In the genomic region with DNA sequence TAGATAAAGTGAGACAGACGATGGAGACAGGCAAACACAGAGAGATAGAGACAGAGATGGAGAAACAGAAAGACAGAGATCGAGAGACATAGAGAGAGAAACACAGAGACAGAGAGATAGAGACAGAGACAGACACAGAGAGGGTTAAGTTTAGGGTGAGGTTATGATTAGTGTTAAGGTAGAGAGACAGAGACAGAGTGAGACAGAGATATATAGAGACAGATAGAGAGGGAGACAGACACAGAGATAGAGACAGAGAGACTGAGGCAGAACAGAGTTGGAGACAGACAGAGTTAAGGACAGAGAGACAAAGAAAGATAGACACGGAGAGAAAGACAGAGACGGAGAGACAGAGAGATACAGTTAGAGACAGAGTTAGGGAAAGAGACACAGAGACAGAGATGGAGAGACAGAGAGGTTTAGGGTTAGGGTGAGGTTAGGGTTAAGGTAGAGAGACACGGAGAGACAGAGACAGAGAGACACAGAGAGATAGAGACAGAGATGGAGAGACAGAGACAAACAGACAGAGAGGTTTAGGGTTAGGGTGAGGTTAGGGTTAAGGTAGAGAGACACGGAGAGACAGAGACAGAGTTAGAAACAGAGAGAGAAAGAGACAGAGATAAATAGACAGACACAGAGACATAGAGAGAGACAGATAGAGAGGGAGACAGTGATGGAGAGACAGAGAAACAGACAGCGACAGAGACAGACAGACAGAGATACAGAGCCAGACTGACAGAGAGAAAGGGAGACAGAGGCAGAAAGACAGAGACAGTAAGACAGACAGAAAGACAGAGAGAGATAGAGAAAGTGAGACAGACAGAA, we compare ENCODE assay signal across 23 mouse cellular contexts. TPM values are rescaled to one million over a fixed set of nuclear protein-coding genes. Genes with fewer than 3 reads are reported as not detected.
DNase-seq lines count a peak whose midpoint lies in the region; ATAC-seq and TF ChIP-seq lines count a peak whose summit lies in the region.
"Had no signal": no experiment of that assay in that cellular context is flagged by ENCODE, and none has a peak within 500 bp of the region (broad histone marks: within the 10 kb centered on the region; RNA-seq: fewer than 3 reads in every experiment).

No protein-coding gene starts in this region.

- no peak for ATAC-seq in midbrain, embryonic 15.5 days (replicated peaks)
- ATAC-seq: forebrain, embryonic 13.5 days had no signal

- 62% methylated on average over 4 of the region's 7 CpGs for WGBS in midbrain, embryonic 15.5 days

- no peak for TF ChIP-seq POLR2A in brain, embryonic 14.5 days (IDR thresholded peaks at IDR 0.05; ENCODE audit: borderline replicate concordance, extremely low read depth, insufficient read depth, insufficient read length, poor library complexity, severe bottlenecking)

- peaks cover 8% of the 10 kb centered on the region for H3K36me3 ChIP-seq in midbrain, embryonic 15.5 days (replicated peaks)

- no peak overlapping the region for H3K4me2 ChIP-seq in midbrain, embryonic 15.5 days
- H3K4me2 ChIP-seq: embryonic facial prominence, embryonic 13.5 days; forebrain, embryonic 13.5 days; heart, embryonic 12.5 days; liver, embryonic 15.5 days; midbrain, embryonic 12.5 days; neural tube, embryonic 12.5 days had no signal

- no peaks in the 10 kb centered on the region for H3K27me3 ChIP-seq in midbrain, embryonic 15.5 days (replicated peaks)
- H3K27me3 ChIP-seq: embryonic facial prominence, embryonic 13.5 days; forebrain, embryonic 13.5 days; heart, embryonic 12.5 days; liver, embryonic 15.5 days; midbrain, embryonic 12.5 days; neural tube, embryonic 12.5 days had no signal

- H3K4me1 ChIP-seq in midbrain, embryonic 15.5 days = no peaks in the 10 kb centered on the region
- H3K4me1 ChIP-seq: embryonic facial prominence, embryonic 13.5 days; forebrain, embryonic 13.5 days; heart, embryonic 12.5 days; liver, embryonic 15.5 days; midbrain, embryonic 12.5 days; neural tube, embryonic 12.5 days had no signal

- TF ChIP-seq CTCF in brain, embryonic 14.5 days (IDR thresholded peaks at IDR 0.05; ENCODE audit: borderline replicate concordance, extremely low read depth, insufficient read depth, insufficient read length) = no peak
- TF ChIP-seq CTCF in gastrocnemius, adult 2 months (IDR thresholded peaks at IDR 0.05) = no peak

- intact Hi-C loops in gastrocnemius, adult 2 months (cut with DNase I) = no loop called here

- H3K27ac ChIP-seq in gastrocnemius, adult 2 months = no peak overlapping the region
- H3K27ac ChIP-seq in midbrain, embryonic 15.5 days = no peak overlapping the region
- H3K27ac ChIP-seq: embryonic facial prominence, embryonic 13.5 days; forebrain, embryonic 13.5 days; liver, embryonic 15.5 days; midbrain, embryonic 12.5 days; neural tube, embryonic 12.5 days had no signal

- H3K9me3 ChIP-seq in midbrain, embryonic 15.5 days = peaks cover 35% of the 10 kb centered on the region

- H3K4me3 ChIP-seq in gastrocnemius, adult 2 months = no peak overlapping the region
- no peak overlapping the region for H3K4me3 ChIP-seq in midbrain, embryonic 15.5 days
- H3K4me3 ChIP-seq: embryonic facial prominence, embryonic 13.5 days; forebrain, embryonic 13.5 days; heart, embryonic 12.5 days; liver, embryonic 15.5 days; midbrain, embryonic 12.5 days; neural tube, embryonic 12.5 days had no signal

- no peak overlapping the region for H3K9ac ChIP-seq in midbrain, embryonic 15.5 days
- H3K9ac ChIP-seq: embryonic facial prominence, embryonic 13.5 days; forebrain, embryonic 13.5 days; heart, embryonic 12.5 days; liver, embryonic 15.5 days; midbrain, embryonic 12.5 days; neural tube, embryonic 12.5 days had no signal

- peak; percentile 47 for DNase-seq in CD4-positive helper T cell, adult 2 months (ENCODE audit: low read depth, low spot score)
- peak; percentile 51 for DNase-seq in ES-CJ7 (ENCODE audit: low read depth, low spot score)
- peak; percentile 71 for DNase-seq in brain, embryonic 14.5 days (ENCODE audit: low read depth)
- DNase-seq in retina, embryonic 14.5 days (ENCODE audit: low spot score) = peak; percentile 32
- DNase-seq in spleen, adult 18-20 months = no peak
- DNase-seq in gastrocnemius, adult 2 months = no peak
- DNase-seq: adrenal gland, postnatal 10 days; kidney, adult 11 months; kidney, postnatal 14 days; lung, postnatal 36 days had no signal

RNA-seq across cellular contexts. Expression of a gene that starts 16.8 kb away (rescaled TPM):
- polyA plus RNA-seq in brain, embryonic 14.5 days (2012; rRNA removed) = not detected in 2 replicates
- total RNA-seq in gastrocnemius, adult 2 months (2021) = not detected
- not detected in 2 replicates for polyA plus RNA-seq in midbrain, embryonic 15.5 days (2015; fragmentation: Nextera tagmentation; extraction: Ambion mirVana)
- total RNA-seq: adrenal gland, postnatal 10 days; gastrocnemius, adult 8-10 months; layer of hippocampus, postnatal 10 days; left cerebral cortex, postnatal 36 days had no signal
- polyA plus RNA-seq: embryonic facial prominence, embryonic 13.5 days; forebrain, embryonic 13.5 days; heart, embryonic 12.5 days; hindbrain, embryonic 11.5 days; liver, embryonic 15.5 days; midbrain, embryonic 12.5 days; neural tube, embryonic 12.5 days; spleen, adult 2 months; testis, adult 2 months had no signal

RNA-seq across cellular contexts. Expression of a gene that starts 46.7 kb away (rescaled TPM):
- polyA plus RNA-seq in brain, embryonic 14.5 days (2012; rRNA removed) = not detected in 2 replicates
- total RNA-seq in gastrocnemius, adult 2 months (2021) = not detected
- polyA plus RNA-seq in midbrain, embryonic 15.5 days (2015; fragmentation: Nextera tagmentation; extraction: Ambion mirVana) = not detected in 2 replicates
- total RNA-seq: adrenal gland, postnatal 10 days; gastrocnemius, adult 8-10 months; layer of hippocampus, postnatal 10 days; left cerebral cortex, postnatal 36 days had no signal
- polyA plus RNA-seq: embryonic facial prominence, embryonic 13.5 days; forebrain, embryonic 13.5 days; heart, embryonic 12.5 days; hindbrain, embryonic 11.5 days; liver, embryonic 15.5 days; midbrain, embryonic 12.5 days; neural tube, embryonic 12.5 days; spleen, adult 2 months; testis, adult 2 months had no signal

Comparison
In these comparisons a context has a peak if more than half of its experiments do, and no peak if none do; other contexts are left out.
1. DNase-seq: peak in CD4-positive helper T cell, adult 2 months (single experiment), ES-CJ7 (single experiment), brain, embryonic 14.5 days (single experiment) and retina, embryonic 14.5 days (single experiment); none in spleen, adult 18-20 months (0 of 2) and gastrocnemius, adult 2 months (single experiment).